Mouse (Mus musculus) stomach, postnatal 0 days (tissue): ENCODE results near the gene Lpp.

ENCODE experiments used
- CTCF ChIP-seq: IDR thresholded peaks from 2 replicates; pipeline ENCODE4 v1.5.1; 2016; ENCODE audit warnings: antibody characterized with exemption, low read depth, mild to moderate bottlenecking, moderate library complexity
- EP300 ChIP-seq: optimal IDR thresholded peaks from 2 replicates; pipeline ENCODE3; 2016; ENCODE audit warnings: antibody characterized with exemption

DNA sequence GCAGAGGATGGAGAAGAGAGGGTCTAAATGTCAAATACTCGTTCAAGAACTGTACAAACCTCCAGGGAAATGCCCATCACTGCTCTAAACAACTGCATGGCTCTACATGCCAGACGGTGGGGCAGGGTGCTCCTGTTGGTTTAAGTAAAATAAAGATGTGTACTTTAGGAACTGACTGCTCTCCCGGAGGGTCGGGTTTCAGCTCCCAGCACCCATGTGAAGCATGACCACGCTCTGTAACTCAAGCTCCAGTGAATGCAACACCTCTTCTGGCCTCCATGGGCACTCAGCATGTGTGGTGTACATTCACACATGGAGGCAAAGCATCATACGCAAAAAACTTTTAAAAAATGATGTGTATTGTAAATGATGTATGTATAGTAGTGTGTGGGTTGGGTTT, 42.6 kb upstream of the Lpp start:
- TF ChIP-seq CTCF (no peak), EP300 (no peak)
